Mouse (Mus musculus) embryonic facial prominence, embryonic 15.5 days (tissue): ENCODE data around the gene Olfr138. TPM values are rescaled to one million over a fixed set of nuclear protein-coding genes. Genes with fewer than 3 reads are reported as not detected.

Source experiments
- ATAC-seq: fragments of 200-750 bp; cut with Nextera tagmentation; 2 replicates; pipeline ENCODE4 v1.8.0; 2017; ENCODE audit warnings: low read depth, moderate TSS enrichment; ENCODE audit not compliant: insufficient number of reproducible peaks, low FRiP score, low TSS enrichment
- H3K27ac ChIP-seq: fragments of 300-500 bp; sonication (generic); replicated peaks from 2 replicates; pipeline ENCODE4 v1.5.1; 2015; ENCODE audit warnings: mild to moderate bottlenecking, inconsistent platforms
- H3K27me3 ChIP-seq: fragments of 300-500 bp; sonication (generic); 2 replicates; pipeline ENCODE4 v1.6.1; 2015; ENCODE audit warnings: inconsistent platforms
- H3K36me3 ChIP-seq: fragments of 300-500 bp; sonication (generic); 2 replicates; pipeline ENCODE4 v1.6.1; 2015; ENCODE audit warnings: mild to moderate bottlenecking, inconsistent platforms
- H3K4me1 ChIP-seq: fragments of 300-500 bp; sonication (generic); 2 replicates; pipeline ENCODE4 v1.6.1; 2015; ENCODE audit warnings: inconsistent platforms
- H3K4me2 ChIP-seq: fragments of 300-500 bp; sonication (generic); replicated peaks from 2 replicates; pipeline ENCODE4 v1.6.1; 2015; ENCODE audit warnings: mild to moderate bottlenecking, inconsistent platforms
- H3K4me3 ChIP-seq: fragments of 300-500 bp; sonication (generic); replicated peaks from 2 replicates; pipeline ENCODE4 v1.5.1; 2015; ENCODE audit warnings: mild to moderate bottlenecking, inconsistent platforms
- H3K9ac ChIP-seq: fragments of 300-500 bp; sonication (generic); 2 replicates; pipeline ENCODE4 v1.6.1; 2015; ENCODE audit warnings: inconsistent platforms
- H3K9me3 ChIP-seq: fragments of 300-500 bp; sonication (generic); replicated peaks from 2 replicates; pipeline ENCODE4 v1.6.1; 2016; ENCODE audit warnings: inconsistent platforms
- WGBS: fragments of 180-500 bp; shearing (Covaris S2); methylation state at CpG from one replicate; pipeline ENCODE4 v1.1.7; 2015; 5-methylcytosine and 5-hydroxymethylcytosine counted together
- polyA plus RNA-seq: library from polyadenylated mRNA; unstranded; fragments of >200 nt; fragmentation: Nextera tagmentation; extraction: Ambion mirVana; gene quantifications from 2 replicates; pipeline ENCODE4 v1.2.1, GENCODE M21; 2015

Gene Olfr138
- polyA plus RNA-seq: not detected in 2 replicates

DNA sequence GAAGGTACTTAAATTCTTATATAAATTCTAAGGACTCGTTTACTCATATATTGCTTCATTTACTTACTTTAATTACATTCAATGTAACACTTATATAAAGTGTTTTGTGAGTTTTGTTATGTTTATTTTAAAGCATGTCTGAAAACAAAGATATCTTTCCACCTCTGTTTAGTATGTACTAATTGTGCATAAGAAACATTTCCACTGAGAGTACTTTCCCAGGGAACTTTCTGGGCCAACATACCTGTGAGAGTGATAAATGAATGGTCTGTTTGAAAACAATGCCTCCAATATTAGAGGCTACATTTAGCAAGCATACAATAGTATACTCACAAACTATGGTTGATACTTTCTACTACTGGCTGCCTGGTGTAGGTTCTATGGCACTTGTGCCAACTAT, at the start of gene Olfr138:
Olfr138 (plus strand) TSS at position 301 of the 400 bp plus-strand sequence.
- Histone ChIP-seq H3K36me3 (no peaks in the 10 kb centered on the region), H3K9me3 (0 out of 2 replicates have a peak, but pooled peaks cover 3% of the 10 kb centered on the region), H3K4me3 (no peak within 1 kb of the TSS), H3K27ac (no peak within 1 kb of the TSS), H3K27me3 (no peaks in the 10 kb centered on the region), H3K9ac (no peak within 1 kb of the TSS), H3K4me2 (no peak within 1 kb of the TSS), H3K4me1 (no peaks in the 10 kb centered on the region)
- no peak for ATAC-seq
- WGBS: 60% methylated on average over 1 of the region's 1 CpGs

DNA sequence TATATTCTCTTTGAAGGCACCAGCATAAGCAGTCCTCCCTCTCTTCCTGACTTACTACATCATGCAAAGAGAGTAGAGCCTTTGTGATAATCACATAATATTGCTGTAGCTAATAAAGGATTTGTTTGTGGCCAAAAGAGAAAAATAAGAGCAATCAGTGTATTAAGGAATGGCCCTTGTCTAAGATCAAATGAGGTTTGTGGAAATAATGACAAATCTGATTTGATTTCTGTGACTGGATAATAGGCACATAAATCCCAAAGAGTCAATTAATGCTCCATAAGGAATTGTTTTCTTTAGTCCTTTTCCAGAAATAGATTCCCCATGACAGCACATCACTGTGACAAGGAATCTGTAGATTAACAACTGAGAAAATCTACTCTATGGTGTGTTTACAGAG, 46.6 kb downstream of the Olfr138 start, which contains the start of gene Olfr137:
Olfr137 (minus strand) TSS at position 101 of the 400 bp plus-strand sequence.
- Histone ChIP-seq H3K4me2 (no peak within 1 kb of the TSS), H3K36me3 (no peaks in the 10 kb centered on the region), H3K9ac (no peak within 1 kb of the TSS), H3K27ac (no peak within 1 kb of the TSS), H3K4me3 (no peak within 1 kb of the TSS), H3K27me3 (no peaks in the 10 kb centered on the region), H3K9me3 (peaks cover 7% of the 10 kb centered on the region), H3K4me1 (no peaks in the 10 kb centered on the region)
- no peak for ATAC-seq

Other genes starting within 250 kb of the Olfr138 start
- not detected in 2 replicates for gene Olfr129, start 201.0 kb upstream of the Olfr138 start, polyA plus RNA-seq
- not detected in 2 replicates for gene Olfr130, start 197.1 kb upstream of the Olfr138 start, polyA plus RNA-seq
- gene Olfr131, start 172.3 kb upstream of the Olfr138 start, polyA plus RNA-seq: 0.11 TPM in 1 of 2 replicates, not detected in the other
- not detected in 2 replicates for gene Olfr132, start 126.5 kb upstream of the Olfr138 start, polyA plus RNA-seq
- not detected in 2 replicates for gene Olfr133, start 115.8 kb upstream of the Olfr138 start, polyA plus RNA-seq
- gene Olfr134, start 89.6 kb upstream of the Olfr138 start, polyA plus RNA-seq: not detected in 2 replicates
- not detected in 2 replicates for gene Olfr135, start 56.7 kb upstream of the Olfr138 start, polyA plus RNA-seq
- not detected in 2 replicates for gene Olfr137, start 46.5 kb downstream of the Olfr138 start, polyA plus RNA-seq
- gene Olfr136, start 68.8 kb downstream of the Olfr138 start, polyA plus RNA-seq: not detected in 2 replicates
- not detected in 2 replicates for gene Esp36, start 159.2 kb downstream of the Olfr138 start, polyA plus RNA-seq